Mouse (Mus musculus) thymus, postnatal 14 days (tissue): ENCODE measurements at regions not wholly inside any gene's neighbourhood (a gene's known extent, or its start where the extent isn't known, plus 50 kb on each side); places are given as distances from the start of the nearest gene placed in this dataset.
A peak's percentile ranks its signal among the peaks of the same experiment; 100 is the strongest.

Experiments
- DNase-seq: peaks from one replicate; pipeline ENCODE4 v3.0.0; 2021

GRCm38 (mm10) chr10:67339371-67339929, 54.3 kb upstream of the Nrbf2 start:
- no peak for DNase-seq

- DNase-seq: no peak
These were observed 59.6 kb upstream of the Nrbf2 start for GRCm38 (mm10) chr10:67344722-67345121.

GRCm38 (mm10) chr10:67350956-67351355, 65.9 kb upstream of the Nrbf2 start:
- no peak for DNase-seq

GRCm38 (mm10) chr10:67360793-67361192, 75.7 kb upstream of the Nrbf2 start:
- DNase-seq: no peak

GRCm38 (mm10) chr10:67361281-67361680, 76.2 kb upstream of the Nrbf2 start:
- DNase-seq: no peak

- DNase-seq: no peak
These were observed 79.5 kb upstream of the Nrbf2 start for GRCm38 (mm10) chr10:67364595-67364994.

- DNase-seq: no peak
These were observed 80.1 kb upstream of the Nrbf2 start for GRCm38 (mm10) chr10:67365158-67365557.

- DNase-seq: no peak
These were observed 87.6 kb upstream of the Nrbf2 start for GRCm38 (mm10) chr10:67372569-67373161.

GRCm38 (mm10) chr10:67376638-67377037, 91.5 kb upstream of the Nrbf2 start:
- DNase-seq: no peak

GRCm38 (mm10) chr10:67377643-67378223, 92.6 kb upstream of the Nrbf2 start:
- DNase-seq: no peak

GRCm38 (mm10) chr10:67380174-67380573, 95.1 kb upstream of the Nrbf2 start:
- no peak for DNase-seq

- no peak for DNase-seq
These were observed 98.2 kb upstream of the Nrbf2 start for GRCm38 (mm10) chr10:67383352-67383751.

- no peak for DNase-seq
These were observed 98.9 kb upstream of the Nrbf2 start for GRCm38 (mm10) chr10:67383802-67384567.

- DNase-seq: no peak
These were observed 99.5 kb upstream of the Nrbf2 start for GRCm38 (mm10) chr10:67384568-67384958.

- no peak for DNase-seq
These were observed 100.9 kb upstream of the Nrbf2 start for GRCm38 (mm10) chr10:67385966-67386365.

- DNase-seq: no peak
These were observed 103.7 kb upstream of the Nrbf2 start for GRCm38 (mm10) chr10:67388755-67389154.

GRCm38 (mm10) chr10:67400434-67400833, 115.3 kb upstream of the Nrbf2 start:
- peak; percentile 52 for DNase-seq

GRCm38 (mm10) chr10:67401409-67401808, 116.3 kb upstream of the Nrbf2 start:
- no peak for DNase-seq

- no peak for DNase-seq
These were observed 117.7 kb upstream of the Egr2 start for GRCm38 (mm10) chr10:67417529-67417928.

- no peak for DNase-seq
These were observed 114.5 kb upstream of the Egr2 start for GRCm38 (mm10) chr10:67420761-67421160.

- DNase-seq: no peak
These were observed 109.9 kb upstream of the Egr2 start for GRCm38 (mm10) chr10:67425407-67425806.

GRCm38 (mm10) chr10:67427220-67427619, 108.1 kb upstream of the Egr2 start:
- peak; percentile 8 for DNase-seq

GRCm38 (mm10) chr10:67430805-67431204, 104.5 kb upstream of the Egr2 start:
- no peak for DNase-seq

GRCm38 (mm10) chr10:67439042-67439635, 96.1 kb upstream of the Egr2 start:
- DNase-seq: no peak
